Mouse (Mus musculus) MEL (cell line): ENCODE results near the gene Prss21. TPM values are rescaled to one million over a fixed set of nuclear protein-coding genes. Genes with fewer than 3 reads are reported as not detected.
"Not testable (repeated sequence)": the region's sequence is repeated elsewhere in the genome, so short reads cannot be mapped to it uniquely, and the experiment has no call there.

Experiments
- DNase-seq: peaks from one replicate; pipeline ENCODE4 v3.0.0; 2011; ENCODE audit warnings: low read depth, low spot score
- H3K27ac ChIP-seq: 2 replicates; pipeline ENCODE4 v1.5.1; 2012; ENCODE audit warnings: low read depth, mild to moderate bottlenecking, control low read depth, low read length, moderate library complexity; ENCODE audit not compliant: control insufficient read depth
- H3K27me3 ChIP-seq, 2 experiments: fragments of 150-350 bp in 1 of 2; sonication (generic) in 1 of 2; 2 replicates each; pipeline ENCODE4 v1.6.1; 2012; ENCODE audit warnings: low read length in 2 of 2, mild to moderate bottlenecking in 2 of 2, improper control_type of control experiment in 1 of 2, moderate library complexity in 1 of 2; ENCODE audit not compliant: insufficient read depth in 2 of 2, control insufficient read depth in 1 of 2
- H3K36me3 ChIP-seq, 2 experiments: 2 replicates each; pipeline ENCODE4 v1.6.1; 2012 to 2014; ENCODE audit warnings: low read length in 2 of 2, improper control_type of control experiment in 1 of 2, inconsistent platforms in 1 of 2, mild to moderate bottlenecking in 1 of 2; ENCODE audit not compliant: insufficient read depth in 2 of 2, control insufficient read depth in 1 of 2
- H3K4me1 ChIP-seq, 2 experiments: fragments of 150-350 bp in 1 of 2; sonication (generic) in 1 of 2; 2 replicates each; pipeline ENCODE4 v1.6.1; 2012; ENCODE audit warnings: low read length in 2 of 2, improper control_type of control experiment in 1 of 2, mild to moderate bottlenecking in 1 of 2; ENCODE audit not compliant: insufficient read depth in 2 of 2, control insufficient read depth in 1 of 2
- H3K4me3 ChIP-seq, 2 experiments: fragments of 150-350 bp in 1 of 2; sonication (generic) in 1 of 2; 2 replicates each; pipeline ENCODE4 v1.5.1; 2012; ENCODE audit warnings: low read depth in 2 of 2, low read length in 2 of 2, mild to moderate bottlenecking in 2 of 2, moderate library complexity in 2 of 2, control low read depth in 1 of 2, improper control_type of control experiment in 1 of 2; ENCODE audit not compliant: control insufficient read depth in 1 of 2, insufficient read depth in 1 of 2
- H3K79me2 ChIP-seq: 2 replicates; pipeline ENCODE4 v1.6.1; 2012; ENCODE audit warnings: mild to moderate bottlenecking, low read length, moderate library complexity; ENCODE audit not compliant: control insufficient read depth, poor library complexity, insufficient read depth
- H3K9ac ChIP-seq: 2 replicates; pipeline ENCODE4 v1.6.1; 2012; ENCODE audit warnings: low read depth, mild to moderate bottlenecking, control low read depth, low read length, moderate library complexity; ENCODE audit not compliant: control insufficient read depth, poor library complexity, severe bottlenecking
- H3K9me3 ChIP-seq: fragments of 150-350 bp; sonication (generic); replicated peaks from 2 replicates; pipeline ENCODE4 v1.6.1; 2012; ENCODE audit warnings: mild to moderate bottlenecking, low read length, improper control_type of control experiment, moderate library complexity; ENCODE audit not compliant: insufficient read depth
- GATA1 ChIP-seq: IDR thresholded peaks from 2 replicates; pipeline ENCODE4 v1.6.1; 2011; ENCODE audit warnings: low read depth, low read length, improper control_type of control experiment
- TAL1 ChIP-seq: IDR thresholded peaks from 2 replicates; pipeline ENCODE4 v1.6.1; 2012; ENCODE audit warnings: mild to moderate bottlenecking, inconsistent platforms, low read length, moderate library complexity, mixed read lengths
- TBP ChIP-seq: IDR thresholded peaks from 2 replicates; pipeline ENCODE4 v1.8.0; 2011; ENCODE audit warnings: low read depth, low read length, improper control_type of control experiment
- polyA plus RNA-seq, 2 experiments: library from polyadenylated mRNA; stranded (reverse) in 1 of 2; unstranded in 1 of 2; fragments of >175 nt in 1 of 2; fragments of >200 nt in 1 of 2; gene quantifications; 2 replicates each; pipeline versions ENCODE4 v1.2.1 to v1.2.4; 2012; ENCODE audit warnings: low replicate concordance in 2 of 2, low read depth in 1 of 2; ENCODE audit not compliant: insufficient read length in 2 of 2, insufficient read depth in 1 of 2, missing spikeins in 1 of 2
- total RNA-seq: library from RNA; depleted of rRNA; stranded (reverse); fragments of 300-350 nt; gene quantifications from 2 replicates; pipeline ENCODE4 v1.2.3, GENCODE M21; 2012; rRNA removed

The Prss21 gene
- total and polyA plus RNA-seq, 3 experiments, result not detected

- DNase-seq, result no peak
- H3K9me3 ChIP-seq, result no peaks in the 10 kb centered on the region
- no peaks in the 10 kb centered on the region for H3K79me2 ChIP-seq
- no peak overlapping the region for H3K9ac ChIP-seq
- TF ChIP-seq GATA1 (no peak), TBP (no peak), TAL1 (no peak)
- peaks cover 0 to 4% of the 10 kb centered on the region in 2 experiments; a peak in 1 of 4 replicates for H3K27me3 ChIP-seq
- H3K27ac ChIP-seq, result no peak overlapping the region
- no peak overlapping the region for H3K4me3 ChIP-seq
- H3K36me3 ChIP-seq, result no peaks in the 10 kb centered on the region
- no peaks in the 10 kb centered on the region for H3K4me1 ChIP-seq
Measured at GRCm38 (mm10) chr17:23877166-23877565, 9.3 kb downstream of the Prss21 start.

GRCm38 (mm10) chr17:23880576-23880975 lies 12.7 kb downstream of the Prss21 start, which contains the start of the genes Dcpp1 and Dcpp2:
TSS of gene Dcpp1 (plus strand) at chr17:23880876.
TSS of gene Dcpp2 (plus strand) at chr17:23880880.
- not testable (repeated sequence) for H3K9me3 ChIP-seq

DNA sequence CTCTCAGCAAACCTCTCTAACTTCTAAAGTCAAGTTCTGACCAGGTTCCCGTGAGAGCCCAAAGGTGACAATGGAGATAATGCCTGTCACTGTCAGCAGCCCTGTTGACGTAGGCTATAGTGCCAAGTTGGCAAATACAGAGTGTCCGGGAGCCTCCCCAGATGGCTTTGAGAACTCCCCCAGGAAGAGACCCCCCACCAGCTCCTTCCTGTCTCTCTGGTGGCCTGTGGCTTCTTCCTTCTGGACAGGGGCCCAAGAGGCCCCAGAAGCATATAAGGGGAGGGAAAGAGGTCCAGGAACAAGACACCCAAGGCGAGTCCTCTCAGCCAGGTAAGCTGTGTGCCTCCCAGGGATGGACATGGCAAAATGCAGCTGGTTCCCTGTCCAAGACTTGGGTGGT lies 49.3 kb downstream of the Prss21 start, which contains the start of gene Dcpp3:
Gene Dcpp3, plus strand, starts transcription at position 301 of the 400 bp plus-strand sequence.
- not testable (repeated sequence) for H3K27me3 ChIP-seq, H3K9me3 ChIP-seq

More at GRCm38 (mm10) chr17:23880576-23880975, 12.7 kb downstream of the Prss21 start, which contains the start of the genes Dcpp1 and Dcpp2:
- H3K4me1 ChIP-seq, H3K79me2 ChIP-seq, H3K9ac ChIP-seq, DNase-seq, H3K27ac ChIP-seq, H3K36me3 ChIP-seq, H3K27me3 ChIP-seq, H3K4me3 ChIP-seq: not testable (repeated sequence)

More for the DNA sequence above, 49.3 kb downstream of the Prss21 start, which contains the start of gene Dcpp3:
- H3K9ac ChIP-seq, H3K36me3 ChIP-seq, H3K4me3 ChIP-seq, H3K4me1 ChIP-seq, H3K79me2 ChIP-seq, H3K27ac ChIP-seq, DNase-seq: not testable (repeated sequence)

Other genes starting within 250 kb of the Prss21 start
- gene Mmp25, start 222.8 kb upstream of the Prss21 start, total RNA-seq, result 0.03 TPM in 1 of 2 replicates, not detected in the other
- under 1 TPM in 1 of 2 experiments, not detected in 1; 0.01 TPM for gene Mmp25, start 222.8 kb upstream of the Prss21 start, polyA plus RNA-seq
- gene Bicdl2, start 207.6 kb upstream of the Prss21 start, total RNA-seq, result 0.08 TPM in 1 of 2 replicates, not detected in the other
- gene Bicdl2, start 207.6 kb upstream of the Prss21 start, polyA plus RNA-seq, result under 1 TPM in 1 of 2 experiments, not detected in 1; 0.17 TPM
- gene Hcfc1r1, start 194.5 kb upstream of the Prss21 start, total RNA-seq, result 11.0 and 15.6 TPM in 2 replicates
- 10 to 100 TPM in 1 of 2 experiments, not detected in 1; 81.6 TPM for gene Hcfc1r1, start 194.5 kb upstream of the Prss21 start, polyA plus RNA-seq
- gene Thoc6, start 194.2 kb upstream of the Prss21 start, total RNA-seq, result 26.4 and 36.9 TPM in 2 replicates
- gene Thoc6, start 194.2 kb upstream of the Prss21 start, polyA plus RNA-seq, result 10 to 100 TPM in 1 of 2 experiments, not detected in 1; 62.9 TPM
- gene Tnfrsf12a, start 190.6 kb upstream of the Prss21 start, total RNA-seq, result 15.4 and 18.8 TPM in 2 replicates
- 10 to 100 TPM in 1 of 2 experiments, not detected in 1; 14.7 TPM for gene Tnfrsf12a, start 190.6 kb upstream of the Prss21 start, polyA plus RNA-seq
- not detected in 2 replicates for gene Cldn6, start 188.8 kb upstream of the Prss21 start, total RNA-seq
- not detected for gene Cldn6, start 188.8 kb upstream of the Prss21 start, polyA plus RNA-seq
- gene Cldn9, start 184.0 kb upstream of the Prss21 start, total RNA-seq, result 0.19 and 0.26 TPM in 2 replicates
- under 1 TPM in 1 of 2 experiments, not detected in 1; 0.18 TPM for gene Cldn9, start 184.0 kb upstream of the Prss21 start, polyA plus RNA-seq
- gene 1520401A03Rik, start 145.3 kb upstream of the Prss21 start, total RNA-seq, result not detected in 2 replicates
- gene 1520401A03Rik, start 145.3 kb upstream of the Prss21 start, polyA plus RNA-seq, result not detected
- gene Pkmyt1, start 141.7 kb upstream of the Prss21 start, total RNA-seq, result 15.8 and 16.6 TPM in 2 replicates
- gene Pkmyt1, start 141.7 kb upstream of the Prss21 start, polyA plus RNA-seq, result 10 to 100 TPM in 1 of 2 experiments, not detected in 1; 49.8 TPM
- gene Paqr4, start 127.2 kb upstream of the Prss21 start, total RNA-seq, result 5.2 and 6.5 TPM in 2 replicates
- gene Paqr4, start 127.2 kb upstream of the Prss21 start, polyA plus RNA-seq, result 10 to 100 TPM in 1 of 2 experiments, not detected in 1; 10.7 TPM
- gene Kremen2, start 122.2 kb upstream of the Prss21 start, total RNA-seq, result 0.10 TPM in 1 of 2 replicates, not detected in the other
- gene Kremen2, start 122.2 kb upstream of the Prss21 start, polyA plus RNA-seq, result under 1 TPM in 1 of 2 experiments, not detected in 1; 0.11 TPM
- gene Flywch1, start 96.5 kb upstream of the Prss21 start, total RNA-seq, result 14.8 and 15.3 TPM in 2 replicates
- gene Flywch1, start 96.5 kb upstream of the Prss21 start, polyA plus RNA-seq, result 10 to 100 TPM in 1 of 2 experiments, not detected in 1; 29.7 TPM
- 0.62 and 0.69 TPM in 2 replicates for gene Flywch2, start 82.0 kb upstream of the Prss21 start, total RNA-seq
- 1 to 10 TPM in 1 of 2 experiments, not detected in 1; 6.2 TPM for gene Flywch2, start 82.0 kb upstream of the Prss21 start, polyA plus RNA-seq
- gene Srrm2, start 77.5 kb upstream of the Prss21 start, total RNA-seq, result 56.2 and 68.9 TPM in 2 replicates
- 100 to 1,000 TPM; 505 to 988 TPM for gene Srrm2, start 77.5 kb upstream of the Prss21 start, polyA plus RNA-seq
- gene Elob, start 38.9 kb upstream of the Prss21 start, total RNA-seq, result 453 and 486 TPM in 2 replicates
- 100 to 1,000 TPM in 1 of 2 experiments, not detected in 1; 609 TPM for gene Elob, start 38.9 kb upstream of the Prss21 start, polyA plus RNA-seq
- gene Prss33, start 32.0 kb upstream of the Prss21 start, total RNA-seq, result 0.08 and 0.42 TPM in 2 replicates
- 1 to 10 TPM in 1 of 2 experiments, not detected in 1; 1.0 TPM for gene Prss33, start 32.0 kb upstream of the Prss21 start, polyA plus RNA-seq
- gene Prss32, start 24.2 kb upstream of the Prss21 start, total RNA-seq, result not detected in 2 replicates
- under 1 TPM in 1 of 2 experiments, not detected in 1; 0.71 TPM for gene Prss32, start 24.2 kb upstream of the Prss21 start, polyA plus RNA-seq
- gene Prss41, start 23.9 kb upstream of the Prss21 start, total RNA-seq, result 2.6 and 3.4 TPM in 2 replicates
- 10 to 100 TPM in 1 of 2 experiments, not detected in 1; 12.8 TPM for gene Prss41, start 23.9 kb upstream of the Prss21 start, polyA plus RNA-seq
- not detected in 2 replicates for gene Dcpp1, start 12.8 kb downstream of the Prss21 start, total RNA-seq
- gene Dcpp1, start 12.8 kb downstream of the Prss21 start, polyA plus RNA-seq, result not detected
- gene Dcpp2, start 12.8 kb downstream of the Prss21 start, total RNA-seq, result not detected in 2 replicates
- gene Dcpp2, start 12.8 kb downstream of the Prss21 start, polyA plus RNA-seq, result not detected
- not detected in 2 replicates for gene Dcpp3, start 49.4 kb downstream of the Prss21 start, total RNA-seq
- gene Dcpp3, start 49.4 kb downstream of the Prss21 start, polyA plus RNA-seq, result not detected
- not detected in 2 replicates for gene Sbp, start 73.6 kb downstream of the Prss21 start, total RNA-seq
- gene Sbp, start 73.6 kb downstream of the Prss21 start, polyA plus RNA-seq, result not detected
- not detected in 2 replicates for gene Sbpl, start 87.2 kb downstream of the Prss21 start, total RNA-seq
- not detected for gene Sbpl, start 87.2 kb downstream of the Prss21 start, polyA plus RNA-seq
- not detected in 2 replicates for gene Prss30, start 112.5 kb downstream of the Prss21 start, total RNA-seq
- gene Prss30, start 112.5 kb downstream of the Prss21 start, polyA plus RNA-seq, result not detected
- gene Prss22, start 130.0 kb downstream of the Prss21 start, total RNA-seq, result not detected in 2 replicates
- not detected for gene Prss22, start 130.0 kb downstream of the Prss21 start, polyA plus RNA-seq
- gene Prss27, start 170.1 kb downstream of the Prss21 start, total RNA-seq, result not detected in 2 replicates
- gene Prss27, start 170.1 kb downstream of the Prss21 start, polyA plus RNA-seq, result not detected
- 19.3 and 20.2 TPM in 2 replicates for gene Kctd5, start 205.4 kb downstream of the Prss21 start, total RNA-seq
- gene Kctd5, start 205.4 kb downstream of the Prss21 start, polyA plus RNA-seq, result 10 to 100 TPM in 1 of 2 experiments, not detected in 1; 33.2 TPM